Mouse (Mus musculus) embryonic fibroblast, embryonic 13.5 days (primary cell): ENCODE data around the gene Casz1.

Source experiments
- CTCF ChIP-seq: IDR thresholded peaks from 2 replicates; pipeline ENCODE4 v1.5.1; 2011; ENCODE audit warnings: mild to moderate bottlenecking, control low read depth, low read length, moderate library complexity, borderline replicate concordance; ENCODE audit not compliant: insufficient read depth
- POLR2A ChIP-seq: IDR thresholded peaks from 2 replicates; pipeline ENCODE4 v1.6.1; 2011; ENCODE audit warnings: low read depth, mild to moderate bottlenecking, control low read depth, low read length, moderate library complexity

- TF ChIP-seq POLR2A (no peak), CTCF (no peak)
These were observed 147.6 kb downstream of the Casz1 start for GRCm38 (mm10) chr4:148951821-148952291.
